Mouse (Mus musculus) lung, adult 2 months (tissue): Measurements from ENCODE around the gene Ipcef1. TPM values are rescaled to one million over a fixed set of nuclear protein-coding genes. Genes with fewer than 3 reads are reported as not detected.

Experiments used
- DNase-seq: peaks from one replicate; pipeline ENCODE4 v3.0.0; 2022
- H3K4me1 ChIP-seq: fragments of 200-500 bp; 2 replicates; pipeline ENCODE4 v1.6.1; 2011; ENCODE audit warnings: low read length; ENCODE audit not compliant: control insufficient read depth, insufficient read depth
- H3K4me3 ChIP-seq: fragments of 200-500 bp; replicated peaks from 2 replicates; pipeline ENCODE3; 2011; ENCODE audit warnings: low read depth, mild to moderate bottlenecking, control low read depth, low read length; ENCODE audit errors: extremely low read depth
- CTCF ChIP-seq: fragments of 200-500 bp; IDR thresholded peaks from 2 replicates; pipeline ENCODE4 v1.5.1; 2011; ENCODE audit warnings: mild to moderate bottlenecking, low read length, control low read depth; ENCODE audit not compliant: insufficient read depth
- POLR2A ChIP-seq: fragments of 200-500 bp; IDR thresholded peaks from 2 replicates; pipeline ENCODE4 v1.6.1; 2011; ENCODE audit warnings: low read depth, mild to moderate bottlenecking, control low read depth, low read length, borderline replicate concordance; ENCODE audit errors: extremely low read depth
- WGBS: fragments of 180-500 bp; shearing (Covaris S2); methylation state at CpG from one replicate; pipeline ENCODE4 v1.1.7; 2018; 5-methylcytosine and 5-hydroxymethylcytosine counted together
- polyA plus RNA-seq: library from polyadenylated mRNA; depleted of rRNA; stranded (reverse); fragments of >200 nt; gene quantifications from 2 replicates; pipeline ENCODE4 v1.2.3, GENCODE M21; 2012; rRNA removed

Ipcef1 gene
- polyA plus RNA-seq, 1 experiment, result 1.0 TPM

GRCm38 (mm10) chr10:6855812-6856211, 196.5 kb downstream of the Ipcef1 start:
- 76% methylated on average over 3 of the region's 3 CpGs for WGBS
- DNase-seq, result no peak
- TF ChIP-seq CTCF, result no peak
- TF ChIP-seq POLR2A, result no peak
- Histone ChIP-seq H3K4me1 (no peaks in the 10 kb centered on the region), H3K4me3 (no peak overlapping the region)

- H3K4me1 ChIP-seq, result no peaks in the 10 kb centered on the region
- WGBS, result 67% methylated on average over 2 of the region's 2 CpGs
- TF ChIP-seq CTCF, result no peak
- TF ChIP-seq POLR2A, result no peak
- H3K4me3 ChIP-seq, result no peak overlapping the region
- no peak for DNase-seq
Measured at GRCm38 (mm10) chr10:6848834-6849233, 203.4 kb downstream of the Ipcef1 start.

GRCm38 (mm10) chr10:6848162-6848754, 204.0 kb downstream of the Ipcef1 start:
- no peak for TF ChIP-seq CTCF
- no peak for TF ChIP-seq POLR2A
- no peak for DNase-seq
- Histone ChIP-seq H3K4me1 (no peaks in the 10 kb centered on the region), H3K4me3 (no peak overlapping the region)
- WGBS, result 50% methylated on average over 7 of the region's 7 CpGs

- no peak overlapping the region for H3K4me3 ChIP-seq
- TF ChIP-seq CTCF (no peak), POLR2A (no peak)
- no peak for DNase-seq
- H3K4me1 ChIP-seq, result no peaks in the 10 kb centered on the region
- WGBS, result 75% methylated on average over 1 of the region's 1 CpGs
Measured at GRCm38 (mm10) chr10:6846283-6846682, 206.0 kb downstream of the Ipcef1 start.

- 61% methylated on average over 1 of the region's 1 CpGs for WGBS
- DNase-seq, result no peak
- H3K4me3 ChIP-seq, result no peak overlapping the region
- H3K4me1 ChIP-seq, result no peaks in the 10 kb centered on the region
- TF ChIP-seq POLR2A, result no peak
- no peak for TF ChIP-seq CTCF
Measured at GRCm38 (mm10) chr10:6842225-6842624, 210.1 kb downstream of the Ipcef1 start.

Other genes with a start within 250 kb of the Ipcef1 start
- 9.7 and 10.1 TPM in 2 replicates for gene Cnksr3, start 159.8 kb upstream of the Ipcef1 start, polyA plus RNA-seq